8 mouse cellular contexts compared by ENCODE assay signal in the genomic region with DNA sequence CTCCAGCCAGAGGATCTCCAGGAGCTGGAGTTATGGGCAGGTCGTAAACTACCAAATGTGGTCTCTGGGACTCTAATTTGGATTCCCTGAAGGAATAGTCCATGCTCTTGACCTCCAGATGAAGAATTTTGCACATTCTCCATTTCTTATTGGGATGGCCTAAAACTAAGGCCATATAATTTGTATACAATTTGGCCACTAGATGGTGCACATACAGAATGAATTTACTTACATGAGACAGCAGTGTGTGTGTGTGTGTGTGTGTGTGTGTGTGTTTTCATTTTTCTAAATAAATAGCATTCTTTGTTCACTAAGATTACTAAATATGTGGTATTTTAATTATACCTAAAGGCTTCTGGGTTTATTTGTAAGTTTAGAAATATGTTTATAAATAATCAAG.
DNase-seq lines count a peak whose midpoint lies in the region; ATAC-seq lines count a peak whose summit lies in the region.

No protein-coding gene starts in this region.

- 0 out of 2 replicates have a peak, but pooled peaks cover 2% of the 10 kb centered on the region for H3K9me3 ChIP-seq in hindbrain, embryonic 16.5 days (ENCODE audit: control insufficient read depth, low read length)
- no peaks in the 10 kb centered on the region for H3K9me3 ChIP-seq in hindbrain, embryonic 12.5 days (replicated peaks)

- no peaks in the 10 kb centered on the region for H3K27me3 ChIP-seq in hindbrain, embryonic 16.5 days (replicated peaks; ENCODE audit: control insufficient read depth, insufficient read depth, low read length)
- H3K27me3 ChIP-seq in hindbrain, embryonic 12.5 days, result no peaks in the 10 kb centered on the region
- no peaks in the 10 kb centered on the region for H3K27me3 ChIP-seq in splenic B cell, adult 2 months (ENCODE audit: control insufficient read depth, insufficient read depth, low read length, poor library complexity, severe bottlenecking)

- no peaks in the 10 kb centered on the region for H3K36me3 ChIP-seq in hindbrain, embryonic 16.5 days (ENCODE audit: control insufficient read depth, insufficient read depth, low read length)
- no peaks in the 10 kb centered on the region for H3K36me3 ChIP-seq in hindbrain, embryonic 12.5 days
- peaks cover 2% of the 10 kb centered on the region; the same call in 1 of the 2 replicates for H3K36me3 ChIP-seq in splenic B cell, adult 2 months (ENCODE audit: control insufficient read depth, insufficient read depth, low read length, poor library complexity, severe bottlenecking)

- no peak overlapping the region for H3K4me3 ChIP-seq in hindbrain, embryonic 16.5 days (ENCODE audit: low read length)
- H3K4me3 ChIP-seq in hindbrain, embryonic 12.5 days, result no peak overlapping the region

- 80% methylated on average over 1 of the region's 1 CpGs for WGBS in hindbrain, embryonic 16.5 days
- 75% methylated on average over 1 of the region's 1 CpGs for WGBS in hindbrain, embryonic 12.5 days

- no peak overlapping the region for H3K27ac ChIP-seq in hindbrain, embryonic 16.5 days (ENCODE audit: low read depth, low read length)
- H3K27ac ChIP-seq in hindbrain, embryonic 12.5 days, result no peak overlapping the region

- no peak overlapping the region for H3K4me2 ChIP-seq in hindbrain, embryonic 16.5 days (ENCODE audit: low read length)
- H3K4me2 ChIP-seq in hindbrain, embryonic 12.5 days (replicated peaks), result no peak overlapping the region

- DNase-seq in right cerebral cortex, postnatal 4 days, result peak; percentile 37
- no peak for DNase-seq in right cerebral cortex, postnatal 36 days (ENCODE audit: low spot score in 2 of 2)
- DNase-seq in cerebellum, postnatal 36 days, result peak; percentile 30 to 40
- DNase-seq in splenic B cell, adult 2 months (ENCODE audit: low read depth, low spot score), result peak; percentile 72
- no peak for DNase-seq in ovary, postnatal 36 days (ENCODE audit: low spot score)
- DNase-seq in left cerebral cortex, adult 9 months (ENCODE audit: low spot score in 2 of 2), result no peak

- H3K4me1 ChIP-seq in hindbrain, embryonic 16.5 days (ENCODE audit: control insufficient read depth, insufficient read depth, low read depth, low read length), result no peaks in the 10 kb centered on the region
- peaks cover 9% of the 10 kb centered on the region; the same call in 1 of the 2 replicates for H3K4me1 ChIP-seq in hindbrain, embryonic 12.5 days

- 0 out of 2 replicates have a peak, but pooled peaks have one; percentile 58 for ATAC-seq in hindbrain, embryonic 16.5 days
- ATAC-seq in hindbrain, embryonic 12.5 days (ENCODE audit: low FRiP score), result no peak

- no peak overlapping the region for H3K9ac ChIP-seq in hindbrain, embryonic 16.5 days (ENCODE audit: low read depth, low read length)
- H3K9ac ChIP-seq in hindbrain, embryonic 12.5 days, result no peak overlapping the region

Comparison
In these comparisons a context has a peak if more than half of its experiments do, and no peak if none do; other contexts are left out.
1. DNase-seq: peak in right cerebral cortex, postnatal 4 days (single experiment), cerebellum, postnatal 36 days (2 of 2) and splenic B cell, adult 2 months (single experiment); none in right cerebral cortex, postnatal 36 days (0 of 2), ovary, postnatal 36 days (single experiment) and left cerebral cortex, adult 9 months (0 of 2).